Mouse (Mus musculus) heart, embryonic 10.5 days (tissue): ENCODE results near the gene Radil. TPM values are rescaled to one million over a fixed set of nuclear protein-coding genes. Genes with fewer than 3 reads are reported as not detected.
A peak's percentile ranks its signal among the peaks of the same experiment; 100 is the strongest.

Source experiments
- DNase-seq: peaks from one replicate; pipeline ENCODE4 v3.0.0-alpha.2; 2017; ENCODE audit warnings: low spot score
- H3K27ac ChIP-seq: fragments of 300-500 bp; sonication (generic); 2 replicates; pipeline ENCODE4 v1.5.1; 2016; ENCODE audit warnings: mild to moderate bottlenecking
- H3K27me3 ChIP-seq: fragments of 300-500 bp; sonication (generic); 2 replicates; pipeline ENCODE4 v1.6.1; 2016; ENCODE audit warnings: mild to moderate bottlenecking; ENCODE audit not compliant: poor library complexity, insufficient read depth, severe bottlenecking
- H3K36me3 ChIP-seq: fragments of 300-500 bp; sonication (generic); 2 replicates; pipeline ENCODE4 v1.6.1; 2016; ENCODE audit warnings: mild to moderate bottlenecking, moderate library complexity
- H3K4me1 ChIP-seq: fragments of 300-500 bp; sonication (generic); 2 replicates; pipeline ENCODE4 v1.6.1; 2016; ENCODE audit warnings: mild to moderate bottlenecking
- H3K4me3 ChIP-seq: fragments of 300-500 bp; sonication (generic); 2 replicates; pipeline ENCODE4 v1.5.1; 2016; ENCODE audit warnings: mild to moderate bottlenecking, moderate library complexity
- H3K9me3 ChIP-seq: fragments of 300-500 bp; sonication (generic); 2 replicates; pipeline ENCODE4 v1.6.1; 2016; ENCODE audit warnings: mild to moderate bottlenecking, moderate library complexity
- WGBS: fragments of 180-500 bp; shearing (Covaris S2); methylation state at CpG from one replicate; pipeline ENCODE4 v1.1.7; 2016; 5-methylcytosine and 5-hydroxymethylcytosine counted together
- polyA plus RNA-seq: library from polyadenylated mRNA; unstranded; fragments of >200 nt; fragmentation: Nextera tagmentation; extraction: Ambion mirVana; gene quantifications from 2 replicates; pipeline ENCODE4 v1.2.1, GENCODE M21; 2016

Radil gene
- polyA plus RNA-seq, 1 experiment from 2014 or later: 10.9 TPM

DNA sequence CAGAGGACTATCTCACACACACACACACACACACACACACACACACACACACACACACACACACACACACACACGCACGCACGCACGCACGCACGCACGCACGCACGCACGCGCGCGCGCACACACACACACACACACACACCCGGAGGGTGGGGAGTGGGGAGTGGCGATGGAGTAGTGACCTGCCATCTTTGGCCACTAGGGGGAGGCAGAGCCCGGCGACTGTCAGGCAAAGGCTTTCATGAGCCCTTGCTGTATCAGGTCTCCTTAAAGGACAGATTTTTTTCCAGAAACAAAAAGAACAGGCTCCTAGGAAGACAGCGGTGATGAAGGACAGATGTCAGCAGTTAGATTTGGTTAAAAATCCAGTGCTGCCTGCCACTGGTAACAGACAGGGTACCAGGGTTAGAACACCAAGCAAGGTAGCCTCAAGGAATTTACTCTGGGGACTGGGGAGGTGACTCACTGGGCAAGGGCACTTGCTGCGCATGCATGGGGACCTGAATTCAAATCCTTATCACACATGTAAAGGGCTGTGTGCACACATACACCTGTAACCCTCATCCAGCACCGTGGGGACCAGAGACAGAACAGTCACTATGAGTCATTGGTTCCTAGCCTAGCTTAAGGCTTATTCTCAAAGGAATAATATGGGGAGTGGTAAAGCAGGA lies 6.6 kb upstream of the Radil start:
- no peaks in the 10 kb centered on the region for H3K36me3 ChIP-seq
- peak overlapping the region; percentile 22; the same call in 1 of the 2 replicates for H3K4me3 ChIP-seq
- no peaks in the 10 kb centered on the region for H3K9me3 ChIP-seq
- no peaks in the 10 kb centered on the region; the same call in 1 of the 2 replicates for H3K27me3 ChIP-seq
- DNase-seq: peak; percentile 83
- 15% methylated on average over 18 of the region's 21 CpGs for WGBS
- H3K4me1 ChIP-seq: no peaks in the 10 kb centered on the region
- H3K27ac ChIP-seq: no peak overlapping the region

DNA sequence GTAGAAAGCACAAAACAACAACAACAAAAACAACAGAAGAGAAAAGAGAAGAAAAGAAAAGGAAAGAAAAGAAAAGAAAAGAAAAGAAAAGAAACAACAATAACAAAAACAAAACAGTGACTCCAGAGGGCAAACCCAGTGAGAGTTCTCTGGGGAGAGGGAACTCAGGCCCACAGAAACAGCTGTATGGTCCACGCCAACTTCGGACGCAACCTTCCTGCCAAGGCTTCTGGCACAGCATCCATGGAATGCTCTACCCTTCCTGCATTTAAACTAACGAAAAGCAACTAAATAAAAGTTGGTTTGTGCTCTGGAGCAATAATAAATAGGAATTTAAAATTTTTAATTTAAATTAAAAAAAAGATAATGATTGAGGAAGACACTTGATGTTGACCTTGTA lies 5.8 kb upstream of the Radil start:
- DNase-seq: no peak
- no peaks in the 10 kb centered on the region for H3K36me3 ChIP-seq
- H3K27ac ChIP-seq: no peak overlapping the region
- 94% methylated on average over 4 of the region's 4 CpGs for WGBS
- no peak overlapping the region for H3K4me3 ChIP-seq
- H3K9me3 ChIP-seq: no peaks in the 10 kb centered on the region
- H3K27me3 ChIP-seq: no peaks in the 10 kb centered on the region; the same call in 1 of the 2 replicates
- no peaks in the 10 kb centered on the region for H3K4me1 ChIP-seq

- WGBS: 78% methylated on average over 5 of the region's 5 CpGs
- Histone ChIP-seq H3K4me1 (peaks cover 4% of the 10 kb centered on the region), H3K4me3 (no peak overlapping the region), H3K27ac (no peak overlapping the region), H3K9me3 (no peaks in the 10 kb centered on the region), H3K27me3 (no peaks in the 10 kb centered on the region; the same call in 1 of the 2 replicates), H3K36me3 (no peaks in the 10 kb centered on the region)
- no peak for DNase-seq
Observed at GRCm38 (mm10) chr5:142555866-142556265, 5.0 kb upstream of the Radil start.

DNA sequence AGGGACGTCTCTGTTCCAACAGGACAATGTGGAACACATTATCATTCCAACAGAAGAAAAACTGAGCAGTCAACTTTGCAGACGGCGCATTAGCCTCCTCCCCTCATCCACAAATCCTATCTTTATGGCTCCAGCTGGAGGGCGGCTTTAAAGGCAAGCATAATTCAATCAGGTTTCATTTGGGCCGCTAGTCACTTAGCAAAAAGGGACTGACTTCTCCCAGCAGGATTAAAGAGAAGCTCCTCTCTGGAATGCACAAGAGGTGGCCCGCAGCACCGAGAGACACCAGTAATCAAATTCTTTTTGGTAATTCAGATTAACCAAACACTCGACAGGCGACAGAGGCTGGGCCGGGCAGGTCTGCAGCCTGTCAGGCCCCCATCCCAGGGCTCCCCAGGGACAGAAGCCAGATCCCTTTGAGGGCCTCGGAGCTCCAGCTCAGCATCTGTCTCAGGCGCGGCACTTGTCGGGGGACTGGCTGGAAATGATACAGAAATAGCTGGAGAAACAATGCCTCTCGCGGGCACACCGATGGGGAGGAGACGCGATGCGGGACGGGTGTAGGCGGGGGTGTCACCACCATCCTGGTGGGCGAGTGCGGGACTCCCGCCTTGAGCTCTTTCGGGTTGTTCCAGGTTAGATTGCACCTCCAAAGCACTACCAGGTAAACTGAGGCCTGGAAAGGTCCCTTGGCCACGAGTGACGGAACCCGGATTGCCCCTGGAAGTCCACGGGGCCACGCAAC lies 765 bp downstream of the Radil start:
- Histone ChIP-seq H3K27ac (peak overlapping the region; percentile 89), H3K4me1 (peaks cover 51% of the 10 kb centered on the region), H3K36me3 (no peaks in the 10 kb centered on the region), H3K9me3 (no peaks in the 10 kb centered on the region), H3K4me3 (peak overlapping the region; percentile 82), H3K27me3 (no peaks in the 10 kb centered on the region)
- DNase-seq: peak; percentile 92
- 1% methylated on average over 31 of the region's 31 CpGs for whole genome bisulfite sequencing

GRCm38 (mm10) chr5:142549441-142549840 lies 1.5 kb downstream of the Radil start:
- no peaks in the 10 kb centered on the region for H3K9me3 ChIP-seq
- H3K27ac ChIP-seq: peak overlapping the region; percentile 89
- 34% methylated on average over 9 of the region's 9 CpGs for WGBS
- no peaks in the 10 kb centered on the region for H3K36me3 ChIP-seq
- H3K4me3 ChIP-seq: peak overlapping the region; percentile 82; the same call in 1 of the 2 replicates
- no peaks in the 10 kb centered on the region for H3K27me3 ChIP-seq
- peaks cover 58% of the 10 kb centered on the region for H3K4me1 ChIP-seq
- DNase-seq: no peak

- WGBS: 69% methylated on average over 3 of the region's 3 CpGs
- H3K36me3 ChIP-seq: peaks cover 5% of the 10 kb centered on the region; the same call in 1 of the 2 replicates
Observed at GRCm38 (mm10) chr5:142547066-142547465, 3.8 kb downstream of the Radil start.

DNA sequence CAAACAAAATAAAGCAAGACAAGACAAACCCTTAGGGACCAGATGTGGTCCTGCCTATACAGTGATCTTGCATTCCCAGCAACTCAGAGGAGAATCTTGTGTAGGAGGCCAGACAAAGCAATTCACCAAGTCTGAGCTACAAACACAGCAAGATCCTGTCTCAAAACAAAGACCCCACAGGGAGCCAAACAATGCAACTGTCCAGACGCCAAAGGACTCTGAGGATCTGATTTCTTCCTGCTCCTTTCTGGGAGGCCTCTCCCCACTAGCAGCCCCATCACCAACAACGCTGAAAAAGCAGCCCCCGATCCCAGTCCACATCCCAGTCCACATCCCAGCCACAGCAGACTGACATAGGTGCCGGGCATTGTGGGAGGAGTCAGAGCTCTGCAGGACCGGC lies 4.6 kb downstream of the Radil start:
- Histone ChIP-seq H3K36me3 (peaks cover 5% of the 10 kb centered on the region; the same call in 1 of the 2 replicates), H3K27me3 (no peaks in the 10 kb centered on the region), H3K4me3 (no peak overlapping the region), H3K9me3 (no peaks in the 10 kb centered on the region), H3K4me1 (peaks cover 82% of the 10 kb centered on the region), H3K27ac (peak overlapping the region; percentile 81)
- DNase-seq: no peak
- 20% methylated on average over 5 of the region's 5 CpGs for WGBS

More at GRCm38 (mm10) chr5:142547066-142547465, 3.8 kb downstream of the Radil start:
- Histone ChIP-seq H3K9me3 (no peaks in the 10 kb centered on the region), H3K4me1 (peaks cover 75% of the 10 kb centered on the region), H3K27me3 (no peaks in the 10 kb centered on the region), H3K27ac (no peak overlapping the region), H3K4me3 (no peak overlapping the region)
- DNase-seq: no peak

DNA sequence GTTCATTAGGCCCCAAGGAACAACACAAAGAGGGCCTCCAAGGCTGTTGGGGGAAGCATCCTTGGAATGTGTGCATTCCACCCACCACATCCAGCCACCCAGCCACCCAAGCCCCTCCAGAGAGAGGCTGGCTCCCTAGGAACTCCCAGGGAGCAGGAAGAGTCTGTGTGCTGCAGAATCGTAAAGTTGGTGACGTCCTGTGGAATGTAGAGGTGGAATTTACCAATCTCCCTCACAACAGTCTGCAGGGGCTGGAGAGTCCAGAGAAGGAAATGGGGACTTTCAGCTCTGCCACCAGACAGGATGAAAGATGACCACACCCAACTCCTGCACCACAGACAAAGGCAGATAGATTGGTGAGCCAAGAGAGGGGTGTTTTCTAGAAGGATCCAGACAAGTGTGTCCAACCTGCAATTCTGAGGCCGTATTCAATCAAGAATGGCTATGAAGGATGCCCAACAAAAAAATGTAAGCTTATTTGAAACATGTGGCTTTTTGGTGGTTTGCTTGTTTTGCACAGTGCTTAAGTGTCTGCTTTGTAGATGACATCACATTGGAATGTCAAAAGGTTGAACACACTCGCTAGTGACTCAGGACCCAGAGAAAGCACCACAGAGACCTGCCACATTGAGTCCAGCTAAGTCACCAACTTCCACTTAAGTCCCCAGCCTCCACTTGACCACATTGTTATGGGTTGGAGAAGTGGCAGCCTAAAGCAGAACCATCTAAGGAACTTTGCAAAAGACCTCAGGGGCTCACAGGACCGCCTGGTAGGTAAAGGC lies 5.7 kb downstream of the Radil start:
- Histone ChIP-seq H3K27ac (peak overlapping the region; percentile 81), H3K36me3 (peaks cover 5% of the 10 kb centered on the region; the same call in 1 of the 2 replicates), H3K4me3 (peak overlapping the region; percentile 18; the same call in 1 of the 2 replicates), H3K27me3 (no peaks in the 10 kb centered on the region), H3K4me1 (peaks cover 83% of the 10 kb centered on the region), H3K9me3 (no peaks in the 10 kb centered on the region)
- no peak for DNase-seq
- WGBS: 46% methylated on average over 5 of the region's 5 CpGs

DNA sequence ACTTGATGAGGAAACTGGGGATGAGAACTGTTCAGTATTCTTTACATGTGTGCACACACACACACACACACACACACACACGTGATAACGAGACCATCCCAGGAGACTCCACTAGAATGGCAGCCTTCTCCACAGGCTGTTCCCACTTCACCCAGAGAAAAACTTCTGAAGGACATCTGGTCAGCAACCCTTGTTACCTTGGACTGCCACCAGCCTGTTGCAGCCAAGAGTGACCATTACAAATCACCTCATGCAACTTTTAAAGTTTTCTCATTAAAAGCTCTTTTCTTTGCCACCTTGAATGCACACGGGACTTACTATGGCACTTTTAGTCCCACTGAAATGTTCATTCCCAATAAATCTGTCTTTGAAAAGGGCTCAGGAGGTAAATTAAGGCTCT lies 13.6 kb downstream of the Radil start:
- WGBS: 83% methylated on average over 3 of the region's 3 CpGs
- Histone ChIP-seq H3K36me3 (no peaks in the 10 kb centered on the region; the same call in 1 of the 2 replicates), H3K4me3 (no peak overlapping the region), H3K9me3 (no peaks in the 10 kb centered on the region), H3K27ac (no peak overlapping the region), H3K27me3 (no peaks in the 10 kb centered on the region), H3K4me1 (peaks cover 45% of the 10 kb centered on the region)
- DNase-seq: no peak

GRCm38 (mm10) chr5:142535388-142535787 lies 15.5 kb downstream of the Radil start:
- no peak overlapping the region for H3K27ac ChIP-seq

DNA sequence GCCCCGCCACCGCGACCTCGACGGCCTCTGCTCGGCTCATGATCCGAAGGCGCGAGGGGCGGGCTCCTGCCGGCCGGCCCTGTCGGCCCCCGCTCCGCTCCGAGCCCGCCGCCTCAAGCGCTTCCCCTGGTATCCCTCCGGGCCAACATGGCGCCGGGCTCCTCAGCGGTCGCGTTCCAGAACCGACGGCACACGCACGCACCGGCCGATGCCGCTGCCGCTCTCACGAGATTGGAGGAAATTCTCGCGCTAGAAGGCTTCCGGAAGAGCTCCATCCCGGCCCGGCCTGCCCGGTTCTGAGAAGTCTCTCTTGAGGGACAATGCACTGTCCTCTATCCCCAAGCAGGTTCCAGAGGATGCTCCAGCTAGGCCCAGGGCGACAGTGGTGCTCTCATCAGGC lies 21.0 kb downstream of the Radil start, which contains the start of gene Papolb:
Papolb (minus strand) TSS at position 162 of the 400 bp plus-strand sequence.
- WGBS: 39% methylated on average over 41 of the region's 41 CpGs
- DNase-seq: no peak
- peaks cover 5% of the 10 kb centered on the region; the same call in 1 of the 2 replicates for H3K36me3 ChIP-seq
- no peaks in the 10 kb centered on the region; the same call in 1 of the 2 replicates for H3K9me3 ChIP-seq
- H3K27ac ChIP-seq: peak within 1 kb of the TSS; percentile 79
- H3K27me3 ChIP-seq: peaks cover 21% of the 10 kb centered on the region
- H3K4me1 ChIP-seq: peaks cover 17% of the 10 kb centered on the region
- H3K4me3 ChIP-seq: peak within 1 kb of the TSS; percentile 47

More at GRCm38 (mm10) chr5:142535388-142535787, 15.5 kb downstream of the Radil start:
- no peak for DNase-seq
- Histone ChIP-seq H3K27me3 (peaks cover 2% of the 10 kb centered on the region), H3K4me1 (peaks cover 28% of the 10 kb centered on the region), H3K4me3 (no peak overlapping the region), H3K36me3 (no peaks in the 10 kb centered on the region), H3K9me3 (no peaks in the 10 kb centered on the region)
- 70% methylated on average over 4 of the region's 4 CpGs for WGBS

DNA sequence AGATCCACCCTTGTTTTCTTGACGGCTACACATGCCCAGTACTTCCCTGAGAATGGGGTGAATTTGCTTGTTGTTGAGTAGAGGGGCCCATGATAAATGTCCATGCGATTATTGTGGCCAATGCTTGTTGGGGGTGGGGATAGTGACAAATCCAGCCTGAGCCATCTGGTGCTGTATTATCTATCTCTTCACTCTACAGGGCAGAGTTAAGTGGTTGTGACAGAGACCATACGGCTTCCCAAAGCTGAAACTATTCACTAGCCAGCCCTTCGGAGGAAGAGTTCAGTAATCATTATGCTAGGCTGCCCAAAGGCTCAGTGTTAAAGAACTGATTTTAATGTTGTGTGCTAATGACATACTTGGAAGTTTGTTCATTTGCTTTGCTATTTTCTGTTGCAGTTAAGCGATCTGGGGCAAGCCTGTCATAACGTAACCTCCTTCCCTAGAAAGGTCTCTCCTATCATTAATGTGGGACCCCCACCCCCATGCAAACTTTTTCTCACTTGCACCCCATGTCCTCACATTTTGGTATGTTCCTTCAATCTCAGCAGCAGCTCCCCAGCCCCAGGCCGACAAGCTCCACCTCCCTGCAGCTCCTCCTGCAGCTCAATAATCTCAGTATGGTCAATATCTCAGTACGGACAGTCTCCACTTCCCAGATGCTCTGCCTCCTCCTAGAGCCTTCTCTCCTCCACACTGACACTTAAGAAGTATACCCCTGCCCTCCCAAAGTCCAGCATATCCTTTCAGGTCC lies 26.0 kb downstream of the Radil start:
- 42% methylated on average over 8 of the region's 8 CpGs for WGBS
- Histone ChIP-seq H3K36me3 (peaks cover 4% of the 10 kb centered on the region; the same call in 1 of the 2 replicates), H3K27me3 (peaks cover 15% of the 10 kb centered on the region), H3K27ac (peak overlapping the region; percentile 66; the same call in 1 of the 2 replicates), H3K9me3 (no peaks in the 10 kb centered on the region; the same call in 1 of the 2 replicates), H3K4me1 (peaks cover 23% of the 10 kb centered on the region), H3K4me3 (no peak overlapping the region)
- no peak for DNase-seq
